Mouse (Mus musculus) heart, embryonic 12.5 days (tissue): Measurements from ENCODE around the gene Ndufaf3. TPM values are rescaled to one million over a fixed set of nuclear protein-coding genes. Genes with fewer than 3 reads are reported as not detected.
"Not testable (repeated sequence)": the region's sequence is repeated elsewhere in the genome, so short reads cannot be mapped to it uniquely, and the experiment has no call there.

Source experiments
- ATAC-seq: fragments of 200-750 bp; cut with Nextera tagmentation; 2 replicates; pipeline ENCODE4 v1.8.0; 2017; ENCODE audit warnings: moderate TSS enrichment, moderate library complexity; ENCODE audit not compliant: insufficient number of reproducible peaks, low FRiP score
- H3K27ac ChIP-seq: fragments of 300-500 bp; sonication (generic); 2 replicates; pipeline ENCODE4 v1.5.1; 2016; ENCODE audit warnings: mild to moderate bottlenecking, moderate library complexity; ENCODE audit not compliant: poor library complexity, severe bottlenecking
- H3K27me3 ChIP-seq: fragments of 300-500 bp; sonication (generic); replicated peaks from 2 replicates; pipeline ENCODE4 v1.6.1; 2016; ENCODE audit warnings: mild to moderate bottlenecking, moderate library complexity
- H3K36me3 ChIP-seq: fragments of 300-500 bp; sonication (generic); 2 replicates; pipeline ENCODE4 v1.6.1; 2016; ENCODE audit warnings: mild to moderate bottlenecking, moderate library complexity
- H3K4me1 ChIP-seq: fragments of 300-500 bp; sonication (generic); replicated peaks from 2 replicates; pipeline ENCODE4 v1.6.1; 2016; ENCODE audit warnings: mild to moderate bottlenecking
- H3K4me2 ChIP-seq: fragments of 300-500 bp; sonication (generic); 2 replicates; pipeline ENCODE4 v1.6.1; 2016; ENCODE audit warnings: mild to moderate bottlenecking, moderate library complexity
- H3K4me3 ChIP-seq: fragments of 300-500 bp; sonication (generic); 2 replicates; pipeline ENCODE4 v1.5.1; 2016; ENCODE audit warnings: mild to moderate bottlenecking
- H3K9ac ChIP-seq: fragments of 300-500 bp; sonication (generic); 2 replicates; pipeline ENCODE4 v1.6.1; 2016; ENCODE audit warnings: mild to moderate bottlenecking, moderate library complexity
- H3K9me3 ChIP-seq: fragments of 300-500 bp; sonication (generic); replicated peaks from 2 replicates; pipeline ENCODE4 v1.6.1; 2016; ENCODE audit warnings: mild to moderate bottlenecking, moderate library complexity
- WGBS: fragments of 180-500 bp; shearing (Covaris S2); methylation state at CpG from one replicate; pipeline ENCODE4 v1.1.7; 2016; 5-methylcytosine and 5-hydroxymethylcytosine counted together
- polyA plus RNA-seq: library from polyadenylated mRNA; unstranded; fragments of >200 nt; fragmentation: Nextera tagmentation; extraction: Ambion mirVana; gene quantifications from 2 replicates; pipeline ENCODE4 v1.2.1, GENCODE M21; 2016

Ndufaf3 gene
- 49.9 and 55.5 TPM in 2 replicates for polyA plus RNA-seq

GRCm38 (mm10) chr9:108566815-108567776 lies at the start of gene Ndufaf3:
Ndufaf3 (minus strand) TSS chr9:108567434.
- Histone ChIP-seq H3K27ac (peak within 1 kb of the TSS; percentile 94), H3K36me3 (peaks cover 51% of the 10 kb centered on the region), H3K4me1 (peaks cover 33% of the 10 kb centered on the region), H3K4me2 (peak within 1 kb of the TSS; percentile 97), H3K4me3 (peak within 1 kb of the TSS; percentile 69), H3K27me3 (no peaks in the 10 kb centered on the region), H3K9ac (peak within 1 kb of the TSS; percentile 82), H3K9me3 (no peaks in the 10 kb centered on the region)
- peak; percentile 85 for ATAC-seq
- under 1% methylated on average over 73 of the region's 73 CpGs for WGBS

- H3K9me3 ChIP-seq, result no peaks in the 10 kb centered on the region
- no peak overlapping the region for H3K4me3 ChIP-seq
- H3K9ac ChIP-seq, result no peak overlapping the region
- no peak for ATAC-seq
- peaks cover 86% of the 10 kb centered on the region for H3K36me3 ChIP-seq
- WGBS, result 88% methylated on average over 10 of the region's 10 CpGs
- H3K4me2 ChIP-seq, result no peak overlapping the region
- H3K4me1 ChIP-seq, result peaks cover 8% of the 10 kb centered on the region
- H3K27ac ChIP-seq, result no peak overlapping the region
- H3K27me3 ChIP-seq, result no peaks in the 10 kb centered on the region
Observed at GRCm38 (mm10) chr9:108611488-108611887, 44.3 kb upstream of the Ndufaf3 start.

- H3K9me3 ChIP-seq, result no peaks in the 10 kb centered on the region
- H3K4me3 ChIP-seq, result no peak overlapping the region
- WGBS, result 81% methylated on average over 4 of the region's 4 CpGs
- no peak overlapping the region for H3K27ac ChIP-seq
- H3K4me1 ChIP-seq, result peaks cover 21% of the 10 kb centered on the region
- ATAC-seq, result no peak
- H3K36me3 ChIP-seq, result peaks cover 97% of the 10 kb centered on the region
- no peak overlapping the region for H3K9ac ChIP-seq
- H3K27me3 ChIP-seq, result no peaks in the 10 kb centered on the region
- H3K4me2 ChIP-seq, result no peak overlapping the region
Observed at GRCm38 (mm10) chr9:108608889-108609288, 41.7 kb upstream of the Ndufaf3 start.

- not testable (repeated sequence) for H3K9me3 ChIP-seq, H3K9ac ChIP-seq, H3K4me3 ChIP-seq, H3K27me3 ChIP-seq, ATAC-seq, H3K27ac ChIP-seq, H3K4me2 ChIP-seq
- Histone ChIP-seq H3K4me1 (peaks cover 22% of the 10 kb centered on the region), H3K36me3 (peaks cover 96% of the 10 kb centered on the region)
- WGBS, result 84% methylated on average over 5 of the region's 5 CpGs
Observed at GRCm38 (mm10) chr9:108607929-108608328, 40.7 kb upstream of the Ndufaf3 start.

GRCm38 (mm10) chr9:108601986-108602385 lies 34.8 kb upstream of the Ndufaf3 start:
- no peak overlapping the region for H3K4me3 ChIP-seq
- no peak overlapping the region for H3K4me2 ChIP-seq
- peaks cover 48% of the 10 kb centered on the region for H3K36me3 ChIP-seq
- WGBS, result 74% methylated on average over 4 of the region's 4 CpGs
- H3K27me3 ChIP-seq, result no peaks in the 10 kb centered on the region
- no peak for ATAC-seq
- H3K9ac ChIP-seq, result no peak overlapping the region
- H3K4me1 ChIP-seq, result peaks cover 19% of the 10 kb centered on the region
- no peaks in the 10 kb centered on the region for H3K9me3 ChIP-seq
- H3K27ac ChIP-seq, result no peak overlapping the region

DNA sequence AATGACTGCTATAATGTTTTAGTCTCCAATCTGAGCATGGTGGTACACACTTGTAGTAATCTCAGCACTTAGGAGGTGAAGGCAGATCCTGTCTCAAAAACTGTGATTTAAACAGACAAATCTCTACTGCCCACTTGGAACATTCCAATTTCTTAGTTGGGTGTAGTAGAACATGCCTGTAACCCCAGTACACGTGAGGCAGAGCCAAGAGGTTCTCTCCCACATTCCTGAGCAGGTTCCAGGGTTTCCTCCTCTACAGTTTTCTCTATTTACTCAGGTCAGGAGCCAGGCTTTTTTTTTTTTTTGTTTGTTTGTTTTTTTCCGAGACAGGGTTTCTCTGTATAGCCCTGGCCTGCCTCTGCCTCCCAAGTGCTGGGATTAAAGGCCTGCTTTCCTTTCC lies 32.8 kb upstream of the Ndufaf3 start:
- Histone ChIP-seq H3K27me3 (no peaks in the 10 kb centered on the region), H3K9ac (no peak overlapping the region), H3K36me3 (peaks cover 31% of the 10 kb centered on the region), H3K4me1 (peaks cover 25% of the 10 kb centered on the region), H3K4me3 (no peak overlapping the region), H3K4me2 (no peak overlapping the region), H3K27ac (no peak overlapping the region), H3K9me3 (no peaks in the 10 kb centered on the region)
- no peak for ATAC-seq
- WGBS, result 44% methylated on average over 2 of the region's 2 CpGs

DNA sequence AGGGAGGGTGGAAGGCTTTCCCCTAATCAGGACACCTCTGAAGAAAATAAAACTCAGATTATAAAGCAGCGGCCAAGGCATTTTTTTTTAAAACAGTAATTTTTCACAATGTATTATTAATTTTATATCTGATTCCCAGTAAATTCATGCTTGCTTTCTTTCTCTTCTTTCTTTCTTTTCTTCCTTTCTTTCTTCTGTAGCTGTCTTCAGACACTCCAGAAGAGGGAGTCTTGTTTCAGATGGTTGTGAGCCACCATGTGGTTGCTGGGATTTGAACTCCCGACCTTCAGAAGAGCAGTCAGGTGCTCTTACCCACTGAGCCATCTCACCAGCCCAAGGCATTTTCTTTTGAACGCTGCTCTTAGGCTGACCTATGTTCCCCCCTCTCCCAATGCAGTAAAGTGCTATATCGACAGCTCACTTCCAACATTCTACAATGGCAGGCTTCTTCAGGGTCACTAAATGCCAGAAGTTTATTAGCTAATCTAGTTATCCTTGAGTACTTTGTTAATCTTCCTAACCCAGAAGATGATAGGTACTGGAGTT lies 31.9 kb upstream of the Ndufaf3 start:
- 72% methylated on average over 4 of the region's 4 CpGs for WGBS
- no peak for ATAC-seq
- no peak overlapping the region for H3K27ac ChIP-seq
- peaks cover 22% of the 10 kb centered on the region for H3K36me3 ChIP-seq
- H3K27me3 ChIP-seq, result no peaks in the 10 kb centered on the region
- peaks cover 26% of the 10 kb centered on the region for H3K4me1 ChIP-seq
- H3K9me3 ChIP-seq, result no peaks in the 10 kb centered on the region
- H3K9ac ChIP-seq, result no peak overlapping the region
- no peak overlapping the region for H3K4me3 ChIP-seq
- H3K4me2 ChIP-seq, result no peak overlapping the region

DNA sequence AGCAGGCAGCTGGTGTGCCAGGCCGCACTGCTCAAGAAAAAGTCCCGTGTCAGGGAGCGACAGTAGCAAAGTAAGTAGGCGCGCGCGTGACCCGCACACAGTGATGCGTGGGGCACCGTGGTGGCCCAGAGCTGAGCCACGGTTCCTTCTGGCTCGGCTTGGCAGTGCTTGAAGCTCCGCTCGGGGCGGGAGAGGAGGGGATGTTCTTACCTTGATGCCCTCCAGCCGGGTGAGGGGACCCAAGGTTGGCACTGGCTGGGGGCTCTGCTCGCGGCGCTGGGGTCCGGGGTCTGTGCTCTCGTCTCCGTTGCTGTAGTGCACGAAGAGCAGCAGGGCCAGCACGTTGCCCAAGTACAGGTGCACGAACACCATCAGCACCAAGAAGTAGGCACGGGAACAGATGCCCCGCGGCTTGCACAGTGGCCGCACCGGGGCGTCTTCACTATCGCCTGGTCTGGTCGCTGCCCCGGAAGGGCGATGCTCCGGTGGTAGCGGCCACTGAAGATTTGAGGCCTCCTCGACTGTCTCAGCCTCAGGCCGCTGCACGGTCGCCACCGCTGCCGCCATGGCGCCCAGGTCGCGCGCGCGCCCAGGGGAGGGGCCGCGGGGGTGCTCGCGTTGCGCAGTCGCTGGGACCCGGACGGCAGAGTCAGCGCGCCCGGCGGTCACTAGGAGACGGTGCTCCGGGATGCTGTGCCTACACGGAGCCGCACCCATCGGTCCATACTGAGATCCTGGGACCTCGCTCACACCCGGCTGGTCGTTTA lies 29.9 kb upstream of the Ndufaf3 start, which contains the start of gene P4htm:
P4htm (minus strand) TSS at position 670 of the 767 bp plus-strand sequence.
- Histone ChIP-seq H3K27ac (peak within 1 kb of the TSS; percentile 64), H3K4me1 (peaks cover 29% of the 10 kb centered on the region), H3K9ac (peak within 1 kb of the TSS; percentile 86), H3K27me3 (no peaks in the 10 kb centered on the region), H3K4me3 (peak within 1 kb of the TSS; percentile 88), H3K9me3 (no peaks in the 10 kb centered on the region), H3K4me2 (peak within 1 kb of the TSS; percentile 90), H3K36me3 (peaks cover 9% of the 10 kb centered on the region)
- ATAC-seq, result peak; percentile 71
- 2% methylated on average over 69 of the region's 69 CpGs for WGBS

- no peak for ATAC-seq
- Histone ChIP-seq H3K9me3 (no peaks in the 10 kb centered on the region), H3K4me3 (no peak overlapping the region), H3K27ac (peak overlapping the region; percentile 78), H3K4me1 (peaks cover 33% of the 10 kb centered on the region), H3K9ac (no peak overlapping the region), H3K36me3 (peaks cover 4% of the 10 kb centered on the region; the same call in 1 of the 2 replicates), H3K4me2 (peak overlapping the region; percentile 5; the same call in 1 of the 2 replicates), H3K27me3 (no peaks in the 10 kb centered on the region)
- WGBS, result 21% methylated on average over 3 of the region's 3 CpGs
Observed at GRCm38 (mm10) chr9:108594354-108594753, 27.1 kb upstream of the Ndufaf3 start.

DNA sequence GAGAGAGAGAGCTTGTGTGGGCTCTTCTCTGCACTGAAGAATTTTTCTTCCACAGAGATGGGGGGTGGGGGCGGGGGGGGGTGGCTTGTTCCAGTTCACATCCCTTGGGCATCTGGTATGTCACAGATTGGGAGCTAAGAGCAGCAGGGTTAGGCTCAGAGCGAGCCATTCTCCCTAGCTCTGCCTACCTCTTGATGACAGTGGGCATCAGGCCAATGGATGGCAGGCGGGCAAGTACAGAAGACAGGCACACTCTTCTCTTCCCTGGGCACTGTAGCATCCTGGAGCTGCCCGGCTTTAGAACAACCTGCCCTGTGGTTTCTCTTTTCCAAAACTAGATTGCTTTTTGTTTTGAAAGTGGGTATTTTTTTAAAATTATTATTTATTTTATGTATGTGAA lies 24.2 kb upstream of the Ndufaf3 start:
- Histone ChIP-seq H3K4me3 (no peak overlapping the region), H3K9ac (no peak overlapping the region), H3K27ac (no peak overlapping the region), H3K36me3 (peaks cover 4% of the 10 kb centered on the region; the same call in 1 of the 2 replicates), H3K9me3 (no peaks in the 10 kb centered on the region), H3K4me1 (peaks cover 56% of the 10 kb centered on the region), H3K27me3 (no peaks in the 10 kb centered on the region), H3K4me2 (no peak overlapping the region)
- WGBS, result 78% methylated on average over 4 of the region's 4 CpGs
- ATAC-seq, result no peak
